Mouse (Mus musculus): ENCODE results near the gene Gm45716. TPM values are rescaled to one million over a fixed set of nuclear protein-coding genes. Genes with fewer than 3 reads are reported as not detected.
A peak's percentile ranks its signal among the peaks of the same experiment; 100 is the strongest.

The Gm45716 gene
- total RNA-seq, 1 experiment, result 1.3 TPM

GRCm38 (mm10) chr11:90214246-90214645, 26.8 kb downstream of the Gm45716 start:
- Histone ChIP-seq H3K36me3 (ENCODE audit: control insufficient read depth, insufficient read depth, low read length, poor library complexity, severe bottlenecking) (no peaks in the 10 kb centered on the region), H3K4me3 (ENCODE audit: insufficient read depth in 1 of 2, low read depth in 1 of 2, low read length in 2 of 2, poor library complexity in 1 of 2, severe bottlenecking in 1 of 2) (no peak overlapping the region), H3K9ac (ENCODE audit: insufficient read depth, low read depth, low read length, poor library complexity, severe bottlenecking) (no peak overlapping the region), H3K4me1 (ENCODE audit: control insufficient read depth in 2 of 2, insufficient read depth in 2 of 2, low read length in 2 of 2, poor library complexity in 1 of 2) (peaks cover 0 to 2% of the 10 kb centered on the region in 2 experiments; a peak in 2 of 4 replicates), H3K9me3 (ENCODE audit: control insufficient read depth, insufficient read depth, low read depth, low read length) (no peaks in the 10 kb centered on the region), H3K27ac (ENCODE audit: insufficient read depth, low read depth, low read length, poor library complexity, severe bottlenecking) (no peak overlapping the region)
- peak; percentile 48 for DNase-seq (ENCODE audit: low read depth, low spot score)
- TF ChIP-seq HCFC1 (IDR thresholded peaks at IDR 0.05; ENCODE audit: borderline replicate concordance, insufficient read depth, low read length), result no peak
- no peak for TF ChIP-seq ZC3H11A (IDR thresholded peaks at IDR 0.05; ENCODE audit: borderline replicate concordance, low read depth, low read length)
- TF ChIP-seq CHD2 (IDR thresholded peaks at IDR 0.05; ENCODE audit: low read depth, low read length), result no peak
- in situ Hi-C loops (cut with MboI; ENCODE audit: low sequenced_read_pairs in 2 of 2, unreplicated experiment in 2 of 2), result no loop called here

GRCm38 (mm10) chr11:90220022-90220645, 32.7 kb downstream of the Gm45716 start:
- H3K27ac ChIP-seq (ENCODE audit: insufficient read depth, low read depth, low read length, poor library complexity, severe bottlenecking), result no peak overlapping the region
- no peak for TF ChIP-seq HCFC1 (IDR thresholded peaks at IDR 0.05; ENCODE audit: borderline replicate concordance, insufficient read depth, low read length)
- TF ChIP-seq ZC3H11A (IDR thresholded peaks at IDR 0.05; ENCODE audit: borderline replicate concordance, low read depth, low read length), result no peak
- no peak for TF ChIP-seq CHD2 (IDR thresholded peaks at IDR 0.05; ENCODE audit: low read depth, low read length)
- TF ChIP-seq MAFK (IDR thresholded peaks at IDR 0.05; ENCODE audit: insufficient read depth, low read depth, low read length), result no peak
- no peak for TF ChIP-seq ZNF384 (IDR thresholded peaks at IDR 0.05; ENCODE audit: low read depth, low read length)
- in situ Hi-C loops (cut with MboI; ENCODE audit: low sequenced_read_pairs in 2 of 2, unreplicated experiment in 2 of 2), result no loop called here

GRCm38 (mm10) chr11:90220750-90221149, 33.3 kb downstream of the Gm45716 start:
- TF ChIP-seq CHD2 (IDR thresholded peaks at IDR 0.05; ENCODE audit: low read depth, low read length) (no peak), HCFC1 (IDR thresholded peaks at IDR 0.05; ENCODE audit: borderline replicate concordance, insufficient read depth, low read length) (no peak), ZC3H11A (IDR thresholded peaks at IDR 0.05; ENCODE audit: borderline replicate concordance, low read depth, low read length) (no peak), MAFK (IDR thresholded peaks at IDR 0.05; ENCODE audit: insufficient read depth, low read depth, low read length) (no peak), ZNF384 (IDR thresholded peaks at IDR 0.05; ENCODE audit: low read depth, low read length) (no peak)
- no peaks in the 10 kb centered on the region for H3K4me1 ChIP-seq (ENCODE audit: control insufficient read depth in 2 of 2, insufficient read depth in 2 of 2, low read length in 2 of 2, poor library complexity in 1 of 2)
- DNase-seq (ENCODE audit: low read depth, low spot score), result no peak
- H3K9ac ChIP-seq (ENCODE audit: insufficient read depth, low read depth, low read length, poor library complexity, severe bottlenecking), result no peak overlapping the region
- no peaks in the 10 kb centered on the region for H3K9me3 ChIP-seq (ENCODE audit: control insufficient read depth, insufficient read depth, low read depth, low read length)
- H3K27ac ChIP-seq (ENCODE audit: insufficient read depth, low read depth, low read length, poor library complexity, severe bottlenecking), result no peak overlapping the region
- in situ Hi-C loops (cut with MboI; ENCODE audit: low sequenced_read_pairs in 2 of 2, unreplicated experiment in 2 of 2), result no loop called here
- no peaks in the 10 kb centered on the region for H3K36me3 ChIP-seq (ENCODE audit: control insufficient read depth, insufficient read depth, low read length, poor library complexity, severe bottlenecking)
- H3K4me3 ChIP-seq (ENCODE audit: insufficient read depth in 1 of 2, low read depth in 1 of 2, low read length in 2 of 2, poor library complexity in 1 of 2, severe bottlenecking in 1 of 2), result no peak overlapping the region

More at GRCm38 (mm10) chr11:90220022-90220645, 32.7 kb downstream of the Gm45716 start:
- H3K36me3 ChIP-seq (ENCODE audit: control insufficient read depth, insufficient read depth, low read length, poor library complexity, severe bottlenecking), result no peaks in the 10 kb centered on the region
- H3K4me3 ChIP-seq (ENCODE audit: insufficient read depth in 1 of 2, low read depth in 1 of 2, low read length in 2 of 2, poor library complexity in 1 of 2, severe bottlenecking in 1 of 2), result no peak overlapping the region
- H3K9ac ChIP-seq (ENCODE audit: insufficient read depth, low read depth, low read length, poor library complexity, severe bottlenecking), result no peak overlapping the region
- no peaks in the 10 kb centered on the region for H3K4me1 ChIP-seq (ENCODE audit: control insufficient read depth in 2 of 2, insufficient read depth in 2 of 2, low read length in 2 of 2, poor library complexity in 1 of 2)
- DNase-seq (ENCODE audit: low read depth, low spot score), result no peak
- H3K9me3 ChIP-seq (ENCODE audit: control insufficient read depth, insufficient read depth, low read depth, low read length), result no peaks in the 10 kb centered on the region

- Histone ChIP-seq H3K9me3 (ENCODE audit: control insufficient read depth, insufficient read depth, low read depth, low read length) (no peaks in the 10 kb centered on the region), H3K9ac (ENCODE audit: insufficient read depth, low read depth, low read length, poor library complexity, severe bottlenecking) (no peak overlapping the region), H3K27ac (ENCODE audit: insufficient read depth, low read depth, low read length, poor library complexity, severe bottlenecking) (no peak overlapping the region), H3K36me3 (ENCODE audit: control insufficient read depth, insufficient read depth, low read length, poor library complexity, severe bottlenecking) (no peaks in the 10 kb centered on the region), H3K4me3 (ENCODE audit: insufficient read depth in 1 of 2, low read depth in 1 of 2, low read length in 2 of 2, poor library complexity in 1 of 2, severe bottlenecking in 1 of 2) (no peak overlapping the region), H3K4me1 (ENCODE audit: control insufficient read depth in 2 of 2, insufficient read depth in 2 of 2, low read length in 2 of 2, poor library complexity in 1 of 2) (no peaks in the 10 kb centered on the region)
- DNase-seq (ENCODE audit: low read depth, low spot score), result no peak
- in situ Hi-C loops (cut with MboI; ENCODE audit: low sequenced_read_pairs in 2 of 2, unreplicated experiment in 2 of 2), result no loop called here
- TF ChIP-seq CHD2 (IDR thresholded peaks at IDR 0.05; ENCODE audit: low read depth, low read length) (no peak), ZC3H11A (IDR thresholded peaks at IDR 0.05; ENCODE audit: borderline replicate concordance, low read depth, low read length) (no peak), MAFK (IDR thresholded peaks at IDR 0.05; ENCODE audit: insufficient read depth, low read depth, low read length) (no peak), HCFC1 (IDR thresholded peaks at IDR 0.05; ENCODE audit: borderline replicate concordance, insufficient read depth, low read length) (no peak), ZNF384 (IDR thresholded peaks at IDR 0.05; ENCODE audit: low read depth, low read length) (no peak)
These were observed 37.5 kb downstream of the Gm45716 start for GRCm38 (mm10) chr11:90224914-90225470.
